Mouse (Mus musculus) adrenal gland, adult 2 months (tissue): ENCODE measurements around the gene Nbl1. TPM values are rescaled to one million over a fixed set of nuclear protein-coding genes. Genes with fewer than 3 reads are reported as not detected.

Experiments
- DNase-seq: peaks from one replicate; pipeline ENCODE4 v3.0.0; 2021
- long read RNA-seq: library from polyadenylated mRNA; stranded (forward); transcript quantifications from one replicate; pipeline ENCODE4 v2.0.0, GENCODE M21; 2021
- polyA plus RNA-seq: library from polyadenylated mRNA; depleted of rRNA; stranded (reverse); fragments of >200 nt; gene quantifications from 2 replicates; pipeline ENCODE4 v1.2.3, GENCODE M21; 2012; rRNA removed
- total RNA-seq, 2 experiments: library from RNA; stranded (reverse); gene quantifications; 2 replicates each; pipeline ENCODE4 v1.2.3; 2021

The Nbl1 gene
- total RNA-seq = 10 to 100 TPM; 44.0 to 64.4 TPM
- polyA plus RNA-seq = 135 and 182 TPM in 2 replicates
- long read RNA-seq, transcript Nbl1-201 (4 exons, 1,793 nt) = major isoform, 71 of 90 reads
- long read RNA-seq, partial matches to known transcripts = 3 of 90 reads
- long read RNA-seq, other reads (novel, unspliced or antisense) = 16 of 90 reads

- DNase-seq = peak; percentile 72
These were observed at the start of gene Nbl1 for GRCm38 (mm10) chr4:139092356-139093195. Gene Nbl1, minus strand, starts transcription at chr4:139092993.

- no peak for DNase-seq
These were observed 49.0 kb upstream of the Nbl1 start for GRCm38 (mm10) chr4:139141785-139142184.

- DNase-seq = no peak
These were observed 47.5 kb upstream of the Nbl1 start for GRCm38 (mm10) chr4:139140267-139140666.

GRCm38 (mm10) chr4:139136011-139136410 lies 43.2 kb upstream of the Nbl1 start:
- DNase-seq = no peak

- DNase-seq = no peak
These were observed 40.3 kb upstream of the Nbl1 start for GRCm38 (mm10) chr4:139133109-139133508.

GRCm38 (mm10) chr4:139131858-139132672 lies 39.3 kb upstream of the Nbl1 start:
- DNase-seq = no peak

GRCm38 (mm10) chr4:139130701-139131549 lies 38.1 kb upstream of the Nbl1 start, which contains the start of gene Minos1:
Gene Minos1, minus strand, starts transcription at chr4:139131113.
- DNase-seq = peak; percentile 98

- DNase-seq = no peak
These were observed 37.3 kb upstream of the Nbl1 start for GRCm38 (mm10) chr4:139129806-139130700.

GRCm38 (mm10) chr4:139126475-139126874 lies 33.7 kb upstream of the Nbl1 start:
- DNase-seq = no peak

- no peak for DNase-seq
These were observed 32.1 kb upstream of the Nbl1 start for GRCm38 (mm10) chr4:139124940-139125339.

DNA sequence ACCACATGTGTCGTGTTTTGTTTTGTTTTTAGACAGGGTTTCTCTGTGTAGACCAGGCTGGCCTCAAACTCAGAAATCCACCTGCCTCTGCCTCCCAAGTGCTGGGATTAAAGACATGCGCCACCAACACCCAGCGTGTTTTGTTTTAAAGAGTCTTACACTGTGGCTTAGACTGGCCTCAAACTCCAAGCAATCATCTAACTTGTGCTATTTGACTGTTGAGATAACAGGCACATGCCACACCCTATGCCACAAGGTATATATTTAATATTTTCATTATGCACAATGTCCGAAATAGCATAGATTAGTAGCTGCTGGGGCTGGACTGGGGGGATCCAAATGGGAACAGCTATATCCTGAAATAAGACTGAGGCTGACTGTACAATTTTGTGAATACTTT lies 29.8 kb upstream of the Nbl1 start:
- DNase-seq = no peak

GRCm38 (mm10) chr4:139120998-139121397 lies 28.2 kb upstream of the Nbl1 start:
- DNase-seq = no peak

GRCm38 (mm10) chr4:139120281-139120814 lies 27.6 kb upstream of the Nbl1 start:
- DNase-seq = no peak

DNA sequence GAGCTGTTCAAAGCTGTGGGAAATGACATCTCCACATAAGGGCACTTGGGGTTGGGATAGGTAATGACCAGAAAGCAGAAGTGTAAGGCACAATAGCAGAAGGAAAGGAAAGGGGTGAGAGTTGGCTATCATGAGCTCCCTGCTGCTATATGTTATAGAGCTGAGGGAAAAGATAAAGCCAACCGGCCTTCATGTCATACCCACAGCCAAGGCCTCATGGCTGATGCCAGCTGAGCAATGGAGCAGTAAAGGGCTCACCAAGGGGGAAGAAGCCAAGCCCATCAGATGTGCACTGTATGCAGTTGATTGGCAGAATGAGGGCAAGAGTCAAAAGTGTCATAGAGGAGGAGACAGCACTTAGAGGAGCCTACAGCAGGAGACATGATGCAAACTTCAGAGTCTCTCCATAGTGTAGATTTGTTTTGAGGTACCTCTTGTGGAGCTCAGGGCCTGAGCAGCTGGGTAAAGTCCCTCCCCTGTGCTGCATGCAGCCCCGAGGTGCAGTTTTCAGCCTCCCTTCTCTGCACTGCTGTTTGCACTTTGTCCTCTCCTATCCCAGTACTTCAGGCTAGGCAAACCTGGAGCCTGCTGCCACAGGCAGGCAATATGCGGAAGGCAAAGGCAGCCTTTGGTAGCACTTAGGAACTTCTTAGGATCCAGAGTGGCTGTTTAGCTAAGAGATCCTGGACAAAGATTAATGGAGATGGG lies 23.7 kb upstream of the Nbl1 start:
- no peak for DNase-seq

GRCm38 (mm10) chr4:139115721-139116120 lies 22.9 kb upstream of the Nbl1 start:
- no peak for DNase-seq

DNA sequence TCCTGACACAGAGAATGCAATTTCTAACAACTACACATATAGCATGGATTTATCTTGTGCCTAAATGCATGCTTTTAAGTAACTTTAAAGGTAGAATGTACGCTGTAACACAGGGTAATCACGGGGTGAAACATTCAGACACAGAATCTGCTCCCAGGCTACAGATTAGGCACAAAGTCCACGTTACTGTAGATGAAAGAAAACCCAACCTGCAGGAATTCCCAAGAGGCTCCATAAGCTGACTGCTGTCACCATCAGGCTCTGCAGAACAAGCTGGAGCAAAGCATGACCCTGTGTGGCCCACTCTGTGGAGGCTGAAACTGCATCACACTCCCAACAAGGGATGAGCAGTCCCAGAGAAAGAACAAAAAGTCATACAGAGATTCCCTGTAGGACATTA lies 19.7 kb upstream of the Nbl1 start:
- no peak for DNase-seq

DNA sequence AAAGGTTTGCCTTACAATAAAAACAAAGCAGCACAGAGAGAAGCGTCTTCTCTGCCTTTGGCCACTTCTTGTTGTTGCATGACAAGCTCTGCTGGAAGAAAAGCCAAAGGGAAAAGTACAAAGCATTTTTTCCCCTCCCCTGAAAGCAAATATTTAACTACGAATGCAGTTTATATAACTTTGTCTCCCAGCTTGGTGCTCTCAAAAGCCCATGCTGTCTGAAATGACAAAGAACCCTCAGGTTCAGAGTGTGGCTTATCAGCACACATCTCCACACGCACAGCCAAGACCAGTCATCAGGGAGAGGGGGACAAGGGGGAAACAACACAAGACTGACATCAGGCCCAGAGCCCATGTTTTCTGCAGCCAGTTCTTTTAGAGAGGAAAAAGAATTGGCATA lies 18.6 kb upstream of the Nbl1 start:
- DNase-seq = no peak

DNA sequence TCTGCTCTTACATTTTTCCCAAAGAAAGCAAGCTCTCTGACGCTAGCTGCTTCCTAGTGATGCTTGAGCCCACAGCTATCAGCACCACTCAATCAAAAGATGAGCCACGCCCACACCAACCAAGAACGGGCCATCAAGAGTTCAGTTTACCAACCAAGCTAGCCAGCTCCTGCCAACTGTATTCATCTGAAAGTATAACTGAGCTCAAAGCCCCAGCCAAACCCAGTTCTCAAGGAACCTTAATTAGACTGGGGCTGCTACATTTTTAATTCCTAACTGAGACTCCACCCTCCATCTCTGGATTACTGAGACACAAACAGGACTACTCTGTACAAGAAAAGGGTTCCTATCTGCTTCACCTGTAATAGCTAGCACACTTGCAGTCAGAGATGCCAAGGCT lies 18.1 kb upstream of the Nbl1 start:
- DNase-seq = no peak

- no peak for DNase-seq
These were observed 12.7 kb upstream of the Nbl1 start for GRCm38 (mm10) chr4:139105453-139105852.

GRCm38 (mm10) chr4:139101546-139101945 lies 8.8 kb upstream of the Nbl1 start:
- DNase-seq = no peak
